Mouse (Mus musculus) hindbrain, postnatal 0 days (tissue): Measurements from ENCODE around the gene Paox. TPM values are rescaled to one million over a fixed set of nuclear protein-coding genes. Genes with fewer than 3 reads are reported as not detected.

Source experiments
- ATAC-seq: fragments of 200-750 bp; cut with Nextera tagmentation; 2 replicates; pipeline ENCODE4 v1.8.0; 2017; ENCODE audit warnings: mild to moderate bottlenecking, moderate TSS enrichment, moderate library complexity
- DNase-seq: peaks from one replicate; pipeline ENCODE4 v3.0.0-alpha.2; 2015; ENCODE audit warnings: low spot score
- H3K27ac ChIP-seq: fragments of 300-500 bp; sonication (generic); 2 replicates; pipeline ENCODE4 v1.5.1; 2014; ENCODE audit warnings: mild to moderate bottlenecking
- H3K27me3 ChIP-seq: fragments of 300-500 bp; sonication (generic); 2 replicates; pipeline ENCODE4 v1.6.1; 2014; ENCODE audit warnings: low read length, mixed read lengths; ENCODE audit not compliant: insufficient read depth
- H3K36me3 ChIP-seq: fragments of 300-500 bp; sonication (generic); 2 replicates; pipeline ENCODE4 v1.6.1; 2014; ENCODE audit warnings: low read length, mixed read lengths; ENCODE audit not compliant: insufficient read depth
- H3K4me1 ChIP-seq: fragments of 300-500 bp; sonication (generic); 2 replicates; pipeline ENCODE4 v1.6.1; 2014; ENCODE audit warnings: antibody characterized with exemption, low read length, mixed read lengths; ENCODE audit not compliant: insufficient read depth
- H3K4me2 ChIP-seq: fragments of 300-500 bp; sonication (generic); 2 replicates; pipeline ENCODE4 v1.6.1; 2014; ENCODE audit warnings: low read depth, mild to moderate bottlenecking, low read length, moderate library complexity, mixed read lengths
- H3K4me3 ChIP-seq: fragments of 300-500 bp; sonication (generic); 2 replicates; pipeline ENCODE4 v1.5.1; 2014; ENCODE audit warnings: low read length
- H3K9ac ChIP-seq: fragments of 300-500 bp; sonication (generic); replicated peaks from 2 replicates; pipeline ENCODE4 v1.6.1; 2014; ENCODE audit warnings: mild to moderate bottlenecking, low read length, moderate library complexity, mixed read lengths
- H3K9me3 ChIP-seq: fragments of 300-500 bp; sonication (generic); 2 replicates; pipeline ENCODE4 v1.6.1; 2016; ENCODE audit warnings: low read length, mixed read lengths
- CTCF ChIP-seq: IDR thresholded peaks from 2 replicates; pipeline ENCODE4 v1.5.1; 2016; ENCODE audit warnings: antibody characterized with exemption, control low read depth, low read depth
- WGBS: fragments of 180-500 bp; shearing (Covaris S2); extraction: QIAGEN DNeasy Blood & Tissue Kit; methylation state at CpG from one replicate; pipeline ENCODE4 v1.1.7; 2014; 5-methylcytosine and 5-hydroxymethylcytosine counted together
- polyA plus RNA-seq: library from polyadenylated mRNA; unstranded; fragments of >200 nt; fragmentation: Nextera tagmentation; extraction: Ambion mirVana; gene quantifications from 2 replicates; pipeline ENCODE4 v1.2.1, GENCODE M21; 2015
- total RNA-seq: library from RNA; depleted of rRNA; stranded (reverse); fragments of >200 nt; gene quantifications from 2 replicates; pipeline ENCODE4 v1.2.3, GENCODE M21; 2014; rRNA removed

The Paox gene
- total and polyA plus RNA-seq, 2 experiments from 2014 or later = 8.9 to 15.2 TPM

- no peak overlapping the region for H3K9ac ChIP-seq
- H3K4me3 ChIP-seq = no peak overlapping the region
- no peaks in the 10 kb centered on the region for H3K9me3 ChIP-seq
- no peak overlapping the region for H3K27ac ChIP-seq
- no peaks in the 10 kb centered on the region for H3K4me1 ChIP-seq
- TF ChIP-seq CTCF = no peak
- ATAC-seq = no peak
- no peaks in the 10 kb centered on the region for H3K27me3 ChIP-seq
- 89% methylated on average over 4 of the region's 4 CpGs for WGBS
- DNase-seq = no peak
- no peak overlapping the region for H3K4me2 ChIP-seq
- H3K36me3 ChIP-seq = no peaks in the 10 kb centered on the region
Observed at GRCm38 (mm10) chr7:140184206-140184605, 68.6 kb downstream of the Paox start.

Other genes with a start within 250 kb of the Paox start
- 53.6 and 63.1 TPM in 2 replicates for gene Kndc1, start 221.1 kb upstream of the Paox start, total RNA-seq
- 12.7 and 12.8 TPM in 2 replicates for gene Kndc1, start 221.1 kb upstream of the Paox start, polyA plus RNA-seq
- not detected in 2 replicates for gene Utf1, start 172.0 kb upstream of the Paox start, total RNA-seq
- gene Utf1, start 172.0 kb upstream of the Paox start, polyA plus RNA-seq = not detected in 2 replicates
- gene 6430531B16Rik, start 137.0 kb upstream of the Paox start, total RNA-seq = 2.9 TPM in 1 of 2 replicates, not detected in the other
- 1.3 and 1.8 TPM in 2 replicates for gene 6430531B16Rik, start 137.0 kb upstream of the Paox start, polyA plus RNA-seq
- gene Adam8, start 123.2 kb upstream of the Paox start, total RNA-seq = 1.7 and 2.2 TPM in 2 replicates
- 0.48 and 0.57 TPM in 2 replicates for gene Adam8, start 123.2 kb upstream of the Paox start, polyA plus RNA-seq
- 23.3 and 42.9 TPM in 2 replicates for gene Zfp511, start 79.4 kb upstream of the Paox start, total RNA-seq
- 60.5 and 63.9 TPM in 2 replicates for gene Zfp511, start 79.4 kb upstream of the Paox start, polyA plus RNA-seq
- gene Tubgcp2, start 79.1 kb upstream of the Paox start, total RNA-seq = 61.7 and 63.7 TPM in 2 replicates
- gene Tubgcp2, start 79.1 kb upstream of the Paox start, polyA plus RNA-seq = 58.3 TPM in 2 replicates
- 0.94 and 1.2 TPM in 2 replicates for gene Msx3, start 66.7 kb upstream of the Paox start, total RNA-seq
- 1.9 and 2.0 TPM in 2 replicates for gene Msx3, start 66.7 kb upstream of the Paox start, polyA plus RNA-seq
- 422 and 452 TPM in 2 replicates for gene Caly, start 33.3 kb upstream of the Paox start, total RNA-seq
- 460 and 486 TPM in 2 replicates for gene Caly, start 33.3 kb upstream of the Paox start, polyA plus RNA-seq
- not detected in 2 replicates for gene Prap1, start 22.4 kb upstream of the Paox start, total RNA-seq
- gene Prap1, start 22.4 kb upstream of the Paox start, polyA plus RNA-seq = not detected in 2 replicates
- gene Fuom, start 13.4 kb upstream of the Paox start, total RNA-seq = 34.3 and 36.2 TPM in 2 replicates
- 53.0 and 54.3 TPM in 2 replicates for gene Fuom, start 13.4 kb upstream of the Paox start, polyA plus RNA-seq
- gene Echs1, start 677 bp downstream of the Paox start, total RNA-seq = 88.7 and 91.5 TPM in 2 replicates
- gene Echs1, start 677 bp downstream of the Paox start, polyA plus RNA-seq = 136 and 145 TPM in 2 replicates
- 6.4 and 7.2 TPM in 2 replicates for gene Mtg1, start 21.8 kb downstream of the Paox start, total RNA-seq
- gene Mtg1, start 21.8 kb downstream of the Paox start, polyA plus RNA-seq = 32.6 and 33.5 TPM in 2 replicates
- 64.7 and 66.4 TPM in 2 replicates for gene Sprn, start 39.1 kb downstream of the Paox start, total RNA-seq
- 27.2 and 29.9 TPM in 2 replicates for gene Sprn, start 39.1 kb downstream of the Paox start, polyA plus RNA-seq
- gene Olfr522, start 49.0 kb downstream of the Paox start, total RNA-seq = not detected in 2 replicates
- not detected in 2 replicates for gene Olfr522, start 49.0 kb downstream of the Paox start, polyA plus RNA-seq
- not detected in 2 replicates for gene Olfr523, start 57.4 kb downstream of the Paox start, total RNA-seq
- gene Olfr523, start 57.4 kb downstream of the Paox start, polyA plus RNA-seq = not detected in 2 replicates
- gene Olfr524, start 90.2 kb downstream of the Paox start, total RNA-seq = not detected in 2 replicates
- not detected in 2 replicates for gene Olfr524, start 90.2 kb downstream of the Paox start, polyA plus RNA-seq
- gene Cd163l1, start 102.5 kb downstream of the Paox start, total RNA-seq = not detected in 2 replicates
- not detected in 2 replicates for gene Cd163l1, start 102.5 kb downstream of the Paox start, polyA plus RNA-seq
- not detected in 2 replicates for gene 5830411N06Rik, start 131.5 kb downstream of the Paox start, total RNA-seq
- gene 5830411N06Rik, start 131.5 kb downstream of the Paox start, polyA plus RNA-seq = 0.10 TPM in 1 of 2 replicates, not detected in the other
- gene Olfr525, start 205.1 kb downstream of the Paox start, total RNA-seq = not detected in 2 replicates
- gene Olfr525, start 205.1 kb downstream of the Paox start, polyA plus RNA-seq = not detected in 2 replicates
- gene Olfr527, start 218.2 kb downstream of the Paox start, total RNA-seq = not detected in 2 replicates
- gene Olfr527, start 218.2 kb downstream of the Paox start, polyA plus RNA-seq = not detected in 2 replicates
- gene Olfr60, start 245.9 kb downstream of the Paox start, total RNA-seq = not detected in 2 replicates
- not detected in 2 replicates for gene Olfr60, start 245.9 kb downstream of the Paox start, polyA plus RNA-seq